Mouse (Mus musculus): ENCODE results near the gene R3hcc1l.

DNA sequence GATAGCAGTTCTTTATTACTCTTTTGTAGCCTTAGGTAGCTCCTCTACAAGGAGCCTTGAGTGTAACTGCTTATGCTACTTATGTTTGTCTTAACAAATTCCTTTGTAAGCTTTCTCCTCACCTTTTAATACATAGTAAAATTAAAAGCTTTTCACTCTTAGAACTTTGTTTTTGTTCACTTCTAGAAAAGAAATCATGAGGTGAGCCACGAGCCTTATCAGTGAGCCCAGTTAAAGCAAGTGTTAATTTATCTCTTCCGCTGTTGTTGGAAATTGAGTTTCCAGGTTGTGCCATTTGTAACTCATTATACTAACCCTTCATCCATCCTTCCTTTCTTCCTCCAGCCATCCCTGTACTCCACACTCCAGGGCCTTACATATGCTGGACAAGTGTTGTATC lies 56.8 kb downstream of the R3hcc1l start:
- TF ChIP-seq CTCF (IDR thresholded peaks at IDR 0.05; ENCODE audit: low read depth) = no peak
- no peak for TF ChIP-seq EP300 (optimal IDR thresholded peaks at IDR 0.05)
